Mouse (Mus musculus) lung, postnatal 25 days (tissue): ENCODE measurements at regions not wholly inside any gene's neighbourhood (a gene's known extent, or its start where the extent isn't known, plus 50 kb on each side); places are given as distances from the start of the nearest gene placed in this dataset.

Source experiments
- DNase-seq: peaks from one replicate; pipeline ENCODE4 v3.0.0; 2022; ENCODE audit warnings: low spot score

DNA sequence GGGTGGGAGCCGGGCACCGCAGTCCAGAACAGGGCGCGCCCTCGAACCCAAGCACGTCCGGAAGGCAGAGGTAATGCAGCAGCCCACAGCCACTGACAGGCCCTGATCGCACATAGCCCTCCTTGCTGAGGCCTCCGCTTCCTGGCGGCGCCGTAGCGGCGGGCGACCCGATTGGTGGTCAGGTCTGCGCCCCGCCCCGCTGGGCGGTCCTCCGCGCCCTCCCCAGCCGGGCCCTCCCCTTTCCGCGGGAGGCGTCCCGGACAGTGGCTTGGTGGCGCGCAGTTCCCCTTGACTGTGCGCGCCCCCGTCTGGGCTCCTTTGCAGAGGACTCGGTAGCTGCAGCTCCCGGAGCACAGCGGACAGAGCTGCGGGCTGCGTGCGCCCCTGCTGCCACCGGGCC is 375.5 kb upstream of the Asap2 start:
- DNase-seq = peak; percentile 75
